Mouse (Mus musculus) intestine, postnatal 0 days (tissue): ENCODE data around the gene Cd300ld. TPM values are rescaled to one million over a fixed set of nuclear protein-coding genes. Genes with fewer than 3 reads are reported as not detected.

Experiments
- ATAC-seq: fragments of 200-750 bp; cut with Nextera tagmentation; 2 replicates; pipeline ENCODE4 v1.8.0; 2017; ENCODE audit warnings: mild to moderate bottlenecking, moderate TSS enrichment, moderate library complexity
- H3K27ac ChIP-seq: fragments of 300-500 bp; sonication (generic); 2 replicates; pipeline ENCODE4 v1.5.1; 2014; ENCODE audit warnings: mild to moderate bottlenecking, low read depth, low read length, moderate library complexity
- H3K27me3 ChIP-seq: fragments of 300-500 bp; sonication (generic); replicated peaks from 2 replicates; pipeline ENCODE4 v1.6.1; 2014; ENCODE audit warnings: low read length, mixed read lengths; ENCODE audit not compliant: control insufficient read depth, insufficient read depth
- H3K36me3 ChIP-seq: fragments of 300-500 bp; sonication (generic); 2 replicates; pipeline ENCODE4 v1.6.1; 2014; ENCODE audit warnings: mild to moderate bottlenecking, moderate library complexity; ENCODE audit not compliant: control insufficient read depth, insufficient read depth
- H3K4me1 ChIP-seq: fragments of 300-500 bp; sonication (generic); replicated peaks from 2 replicates; pipeline ENCODE4 v1.6.1; 2014; ENCODE audit warnings: antibody characterized with exemption, low read length, mixed read lengths; ENCODE audit not compliant: control insufficient read depth, insufficient read depth
- H3K4me2 ChIP-seq: fragments of 300-500 bp; sonication (generic); replicated peaks from 2 replicates; pipeline ENCODE4 v1.6.1; 2014; ENCODE audit warnings: low read depth, mild to moderate bottlenecking, moderate library complexity
- H3K4me3 ChIP-seq: fragments of 300-500 bp; sonication (generic); 2 replicates; pipeline ENCODE4 v1.5.1; 2014; ENCODE audit warnings: low read depth, low read length
- H3K9ac ChIP-seq: fragments of 300-500 bp; sonication (generic); 2 replicates; pipeline ENCODE4 v1.6.1; 2014; ENCODE audit warnings: mild to moderate bottlenecking, low read depth, low read length
- H3K9me3 ChIP-seq: fragments of 300-500 bp; sonication (generic); 2 replicates; pipeline ENCODE4 v1.6.1; 2016; ENCODE audit warnings: mixed run types; ENCODE audit not compliant: control insufficient read depth
- CTCF ChIP-seq: sonication (generic); IDR thresholded peaks from 2 replicates; pipeline ENCODE4 v1.5.1; 2016; ENCODE audit warnings: low read depth, mild to moderate bottlenecking, control low read depth, antibody characterized with exemption, moderate library complexity
- WGBS: fragments of 180-500 bp; shearing (Covaris S2); extraction: QIAGEN DNeasy Blood & Tissue Kit; methylation state at CpG from one replicate; pipeline ENCODE4 v1.1.7; 2014; 5-methylcytosine and 5-hydroxymethylcytosine counted together
- polyA plus RNA-seq: library from polyadenylated mRNA; unstranded; fragments of >200 nt; fragmentation: Nextera tagmentation; extraction: Ambion mirVana; gene quantifications from 2 replicates; pipeline ENCODE4 v1.2.1, GENCODE M21; 2015

Cd300ld gene
- polyA plus RNA-seq, 1 experiment from 2014 or later: 0.10 TPM

DNA sequence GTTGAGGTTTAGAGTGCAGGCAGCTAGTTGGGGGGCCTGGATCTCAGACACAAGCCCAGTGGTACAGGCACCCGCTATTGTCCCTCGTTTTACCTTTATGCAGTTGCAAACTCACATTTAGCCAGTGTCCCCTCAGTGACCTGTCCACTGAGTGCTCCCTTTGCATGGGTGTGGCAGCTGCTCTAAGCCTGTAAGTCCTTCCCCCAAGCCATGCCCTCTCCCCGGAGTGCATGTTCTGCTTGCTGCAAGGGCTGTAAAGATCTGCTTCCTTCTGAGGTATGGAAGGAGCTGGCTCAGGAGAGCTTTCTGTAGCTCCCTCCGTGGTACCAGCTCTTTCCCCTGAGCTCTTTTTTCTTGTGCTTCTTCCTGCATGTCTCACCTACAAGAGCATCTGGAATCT lies 56.1 kb downstream of the Cd300ld start:
- Histone ChIP-seq H3K4me1 (no peaks in the 10 kb centered on the region), H3K4me3 (no peak overlapping the region), H3K27me3 (no peaks in the 10 kb centered on the region), H3K36me3 (no peaks in the 10 kb centered on the region), H3K4me2 (no peak overlapping the region), H3K9ac (no peak overlapping the region), H3K27ac (no peak overlapping the region), H3K9me3 (no peaks in the 10 kb centered on the region)
- WGBS: 49% methylated on average over 4 of the region's 4 CpGs
- ATAC-seq: no peak
- TF ChIP-seq CTCF: no peak

Other genes with a start within 250 kb of the Cd300ld start
- gene Kif19a, start 224.5 kb downstream of the Cd300ld start, polyA plus RNA-seq: 0.21 and 0.67 TPM in 2 replicates
- gene Btbd17, start 194.0 kb downstream of the Cd300ld start, polyA plus RNA-seq: 0.14 and 0.20 TPM in 2 replicates
- gene Gpr142, start 191.0 kb downstream of the Cd300ld start, polyA plus RNA-seq: not detected in 2 replicates
- 2.3 and 2.8 TPM in 2 replicates for gene Gprc5c, start 138.8 kb downstream of the Cd300ld start, polyA plus RNA-seq
- gene Cd300a, start 99.9 kb downstream of the Cd300ld start, polyA plus RNA-seq: 2.2 and 2.3 TPM in 2 replicates
- 0.07 and 0.14 TPM in 2 replicates for gene Cd300lb, start 55.5 kb downstream of the Cd300ld start, polyA plus RNA-seq
- not detected in 2 replicates for gene Cd300c, start 20.8 kb downstream of the Cd300ld start, polyA plus RNA-seq
- gene Cd300c2, start 12.0 kb upstream of the Cd300ld start, polyA plus RNA-seq: 3.2 and 3.6 TPM in 2 replicates
- not detected in 2 replicates for gene Cd300ld2, start 26.3 kb upstream of the Cd300ld start, polyA plus RNA-seq
- gene Cd300ld4, start 37.1 kb upstream of the Cd300ld start, polyA plus RNA-seq: not detected in 2 replicates
- not detected in 2 replicates for gene Cd300ld5, start 47.8 kb upstream of the Cd300ld start, polyA plus RNA-seq
- gene Cd300ld3, start 58.5 kb upstream of the Cd300ld start, polyA plus RNA-seq: not detected in 2 replicates
- gene Cd300e, start 72.3 kb upstream of the Cd300ld start, polyA plus RNA-seq: 0.09 and 0.13 TPM in 2 replicates
- 3.7 and 3.9 TPM in 2 replicates for gene Rab37, start 101.5 kb upstream of the Cd300ld start, polyA plus RNA-seq
- 1.1 and 1.3 TPM in 2 replicates for gene Cd300lf, start 144.1 kb upstream of the Cd300ld start, polyA plus RNA-seq
- 679 and 754 TPM in 2 replicates for gene Slc9a3r1, start 173.4 kb upstream of the Cd300ld start, polyA plus RNA-seq
- 19.2 and 20.1 TPM in 2 replicates for gene Tmem104, start 197.6 kb upstream of the Cd300ld start, polyA plus RNA-seq
- gene Nat9, start 197.9 kb upstream of the Cd300ld start, polyA plus RNA-seq: 35.0 and 35.7 TPM in 2 replicates